Mouse (Mus musculus): Measurements from ENCODE around the gene Mlh1. TPM values are rescaled to one million over a fixed set of nuclear protein-coding genes. Genes with fewer than 3 reads are reported as not detected.

The Mlh1 gene
- polyA plus RNA-seq, 1 experiment from 2014 or later: 49.8 TPM

- 80% methylated on average over 9 of the region's 9 CpGs for whole genome bisulfite sequencing
- H3K4me1 ChIP-seq: no peaks in the 10 kb centered on the region
- H3K9me3 ChIP-seq (replicated peaks): no peaks in the 10 kb centered on the region
- H3K27me3 ChIP-seq (ENCODE audit: low read depth, poor library complexity, severe bottlenecking): no peaks in the 10 kb centered on the region
- no peak overlapping the region for H3K4me3 ChIP-seq
- H3K36me3 ChIP-seq: peaks cover 20% of the 10 kb centered on the region
- no peak overlapping the region for H3K27ac ChIP-seq
- DNase-seq (ENCODE audit: low spot score): no peak
Measured at GRCm38 (mm10) chr9:111204601-111205375, 66.8 kb downstream of the Mlh1 start.

GRCm38 (mm10) chr9:111200208-111200607 lies 71.4 kb downstream of the Mlh1 start:
- Histone ChIP-seq H3K4me3 (no peak overlapping the region), H3K4me1 (no peaks in the 10 kb centered on the region), H3K27ac (no peak overlapping the region), H3K36me3 (peaks cover 10% of the 10 kb centered on the region), H3K9me3 (replicated peaks) (no peaks in the 10 kb centered on the region), H3K27me3 (ENCODE audit: low read depth, poor library complexity, severe bottlenecking) (no peaks in the 10 kb centered on the region)
- DNase-seq (ENCODE audit: low spot score): no peak

GRCm38 (mm10) chr9:111198332-111198731 lies 73.3 kb downstream of the Mlh1 start:
- H3K4me1 ChIP-seq: no peaks in the 10 kb centered on the region
- no peak overlapping the region for H3K4me3 ChIP-seq
- H3K27ac ChIP-seq: no peak overlapping the region
- no peaks in the 10 kb centered on the region for H3K9me3 ChIP-seq (replicated peaks)
- 95% methylated on average over 1 of the region's 1 CpGs for WGBS
- no peaks in the 10 kb centered on the region for H3K27me3 ChIP-seq (ENCODE audit: low read depth, poor library complexity, severe bottlenecking)
- DNase-seq (ENCODE audit: low spot score): no peak
- H3K36me3 ChIP-seq: peaks cover 7% of the 10 kb centered on the region

GRCm38 (mm10) chr9:111197712-111198111 lies 73.9 kb downstream of the Mlh1 start:
- WGBS: 93% methylated on average over 4 of the region's 4 CpGs
- no peak overlapping the region for H3K27ac ChIP-seq
- H3K4me1 ChIP-seq: no peaks in the 10 kb centered on the region
- no peak overlapping the region for H3K4me3 ChIP-seq
- peaks cover 9% of the 10 kb centered on the region for H3K36me3 ChIP-seq
- H3K27me3 ChIP-seq (ENCODE audit: low read depth, poor library complexity, severe bottlenecking): no peaks in the 10 kb centered on the region
- H3K9me3 ChIP-seq (replicated peaks): no peaks in the 10 kb centered on the region
- DNase-seq (ENCODE audit: low spot score): no peak

GRCm38 (mm10) chr9:111197116-111197515 lies 74.5 kb downstream of the Mlh1 start:
- WGBS: 93% methylated on average over 3 of the region's 3 CpGs
- H3K4me3 ChIP-seq: no peak overlapping the region
- no peak overlapping the region for H3K27ac ChIP-seq

GRCm38 (mm10) chr9:111193211-111193610 lies 78.4 kb downstream of the Mlh1 start:
- Histone ChIP-seq H3K36me3 (peaks cover 26% of the 10 kb centered on the region), H3K27me3 (ENCODE audit: low read depth, poor library complexity, severe bottlenecking) (no peaks in the 10 kb centered on the region), H3K4me3 (no peak overlapping the region), H3K27ac (no peak overlapping the region), H3K9me3 (replicated peaks) (no peaks in the 10 kb centered on the region), H3K4me1 (no peaks in the 10 kb centered on the region)
- DNase-seq (ENCODE audit: low spot score): no peak
- 91% methylated on average over 2 of the region's 2 CpGs for WGBS

More at GRCm38 (mm10) chr9:111197116-111197515, 74.5 kb downstream of the Mlh1 start:
- Histone ChIP-seq H3K9me3 (replicated peaks) (no peaks in the 10 kb centered on the region), H3K27me3 (ENCODE audit: low read depth, poor library complexity, severe bottlenecking) (no peaks in the 10 kb centered on the region), H3K4me1 (no peaks in the 10 kb centered on the region), H3K36me3 (peaks cover 6% of the 10 kb centered on the region; the same call in 1 of the 2 replicates)
- no peak for DNase-seq (ENCODE audit: low spot score)

GRCm38 (mm10) chr9:111188731-111189130 lies 82.9 kb downstream of the Mlh1 start:
- 91% methylated on average over 7 of the region's 7 CpGs for WGBS
- Histone ChIP-seq H3K27ac (no peak overlapping the region), H3K36me3 (peaks cover 25% of the 10 kb centered on the region), H3K4me3 (no peak overlapping the region), H3K27me3 (ENCODE audit: low read depth, poor library complexity, severe bottlenecking) (no peaks in the 10 kb centered on the region), H3K4me1 (no peaks in the 10 kb centered on the region), H3K9me3 (replicated peaks) (no peaks in the 10 kb centered on the region)
- DNase-seq (ENCODE audit: low spot score): no peak

GRCm38 (mm10) chr9:111186861-111187260 lies 84.7 kb downstream of the Mlh1 start:
- Histone ChIP-seq H3K36me3 (peaks cover 22% of the 10 kb centered on the region), H3K27ac (no peak overlapping the region), H3K27me3 (ENCODE audit: low read depth, poor library complexity, severe bottlenecking) (no peaks in the 10 kb centered on the region), H3K9me3 (replicated peaks) (no peaks in the 10 kb centered on the region), H3K4me1 (no peaks in the 10 kb centered on the region), H3K4me3 (no peak overlapping the region)
- DNase-seq (ENCODE audit: low spot score): no peak
- 90% methylated on average over 6 of the region's 6 CpGs for WGBS

- DNase-seq (ENCODE audit: low spot score): no peak
- no peaks in the 10 kb centered on the region for H3K9me3 ChIP-seq (replicated peaks)
- H3K4me3 ChIP-seq: no peak overlapping the region
- H3K4me1 ChIP-seq: no peaks in the 10 kb centered on the region
- H3K27me3 ChIP-seq (ENCODE audit: low read depth, poor library complexity, severe bottlenecking): no peaks in the 10 kb centered on the region
- no peak overlapping the region for H3K27ac ChIP-seq
- WGBS: 62% methylated on average over 4 of the region's 4 CpGs
- peaks cover 16% of the 10 kb centered on the region for H3K36me3 ChIP-seq
Measured at GRCm38 (mm10) chr9:111184929-111185328, 86.7 kb downstream of the Mlh1 start.

- WGBS: 85% methylated on average over 3 of the region's 3 CpGs
- Histone ChIP-seq H3K27me3 (ENCODE audit: low read depth, poor library complexity, severe bottlenecking) (no peaks in the 10 kb centered on the region), H3K27ac (no peak overlapping the region), H3K36me3 (0 out of 2 replicates have a peak, but pooled peaks cover 2% of the 10 kb centered on the region), H3K4me1 (no peaks in the 10 kb centered on the region), H3K4me3 (no peak overlapping the region), H3K9me3 (replicated peaks) (no peaks in the 10 kb centered on the region)
- no peak for DNase-seq (ENCODE audit: low spot score)
Measured at GRCm38 (mm10) chr9:111182176-111182575, 89.4 kb downstream of the Mlh1 start.

GRCm38 (mm10) chr9:111178971-111179370 lies 92.6 kb downstream of the Mlh1 start:
- Histone ChIP-seq H3K4me3 (no peak overlapping the region), H3K4me1 (no peaks in the 10 kb centered on the region), H3K27me3 (ENCODE audit: low read depth, poor library complexity, severe bottlenecking) (no peaks in the 10 kb centered on the region), H3K36me3 (no peaks in the 10 kb centered on the region), H3K9me3 (replicated peaks) (no peaks in the 10 kb centered on the region), H3K27ac (no peak overlapping the region)
- no peak for DNase-seq (ENCODE audit: low spot score)
- 80% methylated on average over 5 of the region's 5 CpGs for WGBS

Data from limb, embryonic 10.5 days (tissue).